Mouse (Mus musculus): ENCODE measurements around the gene Cdk17.
A peak's percentile ranks its signal among the peaks of the same experiment; 100 is the strongest.

The Cdk17 gene

GRCm38 (mm10) chr10:93283258-93283657 lies 122.6 kb downstream of the Cdk17 start:
- DNase-seq (ENCODE audit: low spot score in 2 of 2): no peak

GRCm38 (mm10) chr10:93285489-93285888 lies 124.8 kb downstream of the Cdk17 start:
- DNase-seq (ENCODE audit: low spot score in 2 of 2): no peak

GRCm38 (mm10) chr10:93287551-93288145 lies 127.0 kb downstream of the Cdk17 start:
- no peak for DNase-seq (ENCODE audit: low spot score in 2 of 2)

- peak; percentile 66 to 74 for DNase-seq (ENCODE audit: low spot score in 2 of 2)
Observed at GRCm38 (mm10) chr10:93288336-93288735, 127.7 kb downstream of the Cdk17 start.

- DNase-seq (ENCODE audit: low spot score in 2 of 2): no peak
Observed at GRCm38 (mm10) chr10:93289404-93289803, 128.7 kb downstream of the Cdk17 start.

- DNase-seq (ENCODE audit: low spot score in 2 of 2): peak in 1 of 2 experiments; percentile 32
Observed at GRCm38 (mm10) chr10:93291352-93291751, 130.7 kb downstream of the Cdk17 start.

- DNase-seq (ENCODE audit: low spot score in 2 of 2): peak; percentile 87 to 90
Observed at GRCm38 (mm10) chr10:93291843-93292242, 131.2 kb downstream of the Cdk17 start.

- DNase-seq (ENCODE audit: low spot score in 2 of 2): no peak
Observed at GRCm38 (mm10) chr10:93293621-93294020, 132.9 kb downstream of the Cdk17 start.

- DNase-seq (ENCODE audit: low spot score in 2 of 2): no peak
Observed at GRCm38 (mm10) chr10:93294547-93295219, 134.0 kb downstream of the Cdk17 start.

GRCm38 (mm10) chr10:93297774-93298173 lies 137.1 kb downstream of the Cdk17 start:
- no peak for DNase-seq (ENCODE audit: low spot score in 2 of 2)

GRCm38 (mm10) chr10:93298208-93298607 lies 137.5 kb downstream of the Cdk17 start:
- DNase-seq (ENCODE audit: low spot score in 2 of 2): no peak

- DNase-seq (ENCODE audit: low spot score in 2 of 2): no peak
Observed at GRCm38 (mm10) chr10:93301831-93302230, 141.2 kb downstream of the Cdk17 start.

GRCm38 (mm10) chr10:93303231-93303630 lies 142.6 kb downstream of the Cdk17 start:
- DNase-seq (ENCODE audit: low spot score in 2 of 2): no peak

- DNase-seq (ENCODE audit: low spot score in 2 of 2): no peak
Observed at GRCm38 (mm10) chr10:93305946-93306345, 145.3 kb downstream of the Cdk17 start.

- DNase-seq (ENCODE audit: low spot score in 2 of 2): no peak
Observed at GRCm38 (mm10) chr10:93306367-93306766, 145.7 kb downstream of the Cdk17 start.

GRCm38 (mm10) chr10:93309131-93309933 lies 148.7 kb downstream of the Cdk17 start:
- DNase-seq (ENCODE audit: low spot score in 2 of 2): peak; percentile 37 to 63

- DNase-seq (ENCODE audit: low spot score in 2 of 2): no peak
Observed at GRCm38 (mm10) chr10:93309934-93310621, 149.4 kb downstream of the Cdk17 start.

GRCm38 (mm10) chr10:93310721-93311411 lies 150.2 kb downstream of the Cdk17 start, which contains the start of gene Elk3:
Gene Elk3 (minus strand): TSS chr10:93311135.
- DNase-seq (ENCODE audit: low spot score in 2 of 2): no peak

- no peak for DNase-seq (ENCODE audit: low spot score in 2 of 2)
Observed at GRCm38 (mm10) chr10:93311576-93311975, 150.9 kb downstream of the Cdk17 start.

Measured in right cerebral cortex, adult 2 months (tissue).